ENCODE assay signal across 7 mouse cellular contexts in genomic region chr11:4865645-4866251, GRCm38 (mm10). TPM values are rescaled to one million over a fixed set of nuclear protein-coding genes. Genes with fewer than 3 reads are reported as not detected.
DNase-seq lines count a peak whose midpoint lies in the region; ATAC-seq and TF ChIP-seq lines count a peak whose summit lies in the region.

No protein-coding gene starts in this region.

- H3K4me2 ChIP-seq in midbrain, embryonic 14.5 days (ENCODE audit: low read length): no peak overlapping the region
- no peak overlapping the region for H3K4me2 ChIP-seq in midbrain, embryonic 15.5 days
- no peak overlapping the region for H3K4me2 ChIP-seq in limb, embryonic 11.5 days (ENCODE audit: low read depth, severe bottlenecking)

- 31% methylated on average over 10 of the region's 10 CpGs for WGBS in midbrain, embryonic 14.5 days
- WGBS in midbrain, embryonic 15.5 days: 29% methylated on average over 10 of the region's 10 CpGs
- WGBS in limb, embryonic 11.5 days: 40% methylated on average over 10 of the region's 10 CpGs

- ATAC-seq in midbrain, embryonic 14.5 days (ENCODE audit: low FRiP score, low TSS enrichment): no peak
- ATAC-seq in midbrain, embryonic 15.5 days (replicated peaks): no peak
- ATAC-seq in Patski: no peak
- ATAC-seq in hematopoietic stem cell, adult 5-6 weeks (replicated peaks in 1 of 2; ENCODE audit: insufficient read depth in 1 of 2, low FRiP score in 2 of 2, low TSS enrichment in 1 of 2, low read depth in 1 of 2, poor library complexity in 2 of 2, severe bottlenecking in 2 of 2): peak; percentile 65 to 71; a peak in 3 of 4 replicates
- ATAC-seq in limb, embryonic 11.5 days (ENCODE audit: insufficient number of reproducible peaks, low FRiP score, low TSS enrichment, low read depth): no peak

- POLR2A ChIA-PET in Patski (lab: Charles Lee): no interaction called here

- CTCF ChIA-PET in Patski (lab: Charles Lee): interaction anchor here (1.0 to 2.6 kb wide), 8 partner anchors 8 to 28 kb away, joined by 3 to 11 read pairs (median 6); no protein-coding TSS in a partner anchor

- no peaks in the 10 kb centered on the region for H3K27me3 ChIP-seq in midbrain, embryonic 14.5 days (ENCODE audit: control insufficient read depth, insufficient read depth, low read length)
- no peaks in the 10 kb centered on the region for H3K27me3 ChIP-seq in midbrain, embryonic 15.5 days (replicated peaks)
- H3K27me3 ChIP-seq in Patski: no peaks in the 10 kb centered on the region
- no peaks in the 10 kb centered on the region for H3K27me3 ChIP-seq in limb, embryonic 11.5 days (ENCODE audit: control insufficient read depth, insufficient read depth, low read length)

- H3K9me3 ChIP-seq in midbrain, embryonic 14.5 days (ENCODE audit: control insufficient read depth, low read length): no peaks in the 10 kb centered on the region
- no peaks in the 10 kb centered on the region for H3K9me3 ChIP-seq in midbrain, embryonic 15.5 days
- H3K9me3 ChIP-seq in limb, embryonic 11.5 days (ENCODE audit: control insufficient read depth, low read length): no peaks in the 10 kb centered on the region

- H3K4me1 ChIP-seq in midbrain, embryonic 14.5 days (ENCODE audit: control insufficient read depth, insufficient read depth, low read length): no peaks in the 10 kb centered on the region
- H3K4me1 ChIP-seq in midbrain, embryonic 15.5 days: no peaks in the 10 kb centered on the region
- H3K4me1 ChIP-seq in limb, embryonic 11.5 days (ENCODE audit: control insufficient read depth, insufficient read depth, low read length): no peaks in the 10 kb centered on the region; the same call in 1 of the 2 replicates

- peak; percentile 89 for DNase-seq in midbrain, embryonic 14.5 days
- no peak for DNase-seq in Patski (ENCODE audit: low read depth, low spot score)
- peak; percentile 63 for DNase-seq in cerebellum, adult 8-10 months
- peak; percentile 72 for DNase-seq in limb, embryonic 11.5 days (ENCODE audit: low spot score)
- DNase-seq in right cerebral cortex, postnatal 10 days (ENCODE audit: low spot score in 2 of 2): peak; percentile 76 to 84

- H3K4me3 ChIP-seq in midbrain, embryonic 14.5 days (replicated peaks; ENCODE audit: low read depth, low read length): no peak overlapping the region
- no peak overlapping the region for H3K4me3 ChIP-seq in midbrain, embryonic 15.5 days
- no peak overlapping the region for H3K4me3 ChIP-seq in limb, embryonic 11.5 days (ENCODE audit: low read depth, low read length)

- no peak overlapping the region for H3K9ac ChIP-seq in midbrain, embryonic 14.5 days (replicated peaks; ENCODE audit: low read length)
- no peak overlapping the region for H3K9ac ChIP-seq in midbrain, embryonic 15.5 days
- H3K9ac ChIP-seq in limb, embryonic 11.5 days (ENCODE audit: low read length): no peak overlapping the region

- no peak overlapping the region for H3K27ac ChIP-seq in midbrain, embryonic 14.5 days (replicated peaks; ENCODE audit: low read depth, low read length)
- no peak overlapping the region for H3K27ac ChIP-seq in midbrain, embryonic 15.5 days
- no peak overlapping the region for H3K27ac ChIP-seq in limb, embryonic 11.5 days (replicated peaks; ENCODE audit: low read depth, low read length)

- H3K36me3 ChIP-seq in midbrain, embryonic 14.5 days (ENCODE audit: control insufficient read depth, insufficient read depth, low read length): no peaks in the 10 kb centered on the region
- no peaks in the 10 kb centered on the region for H3K36me3 ChIP-seq in midbrain, embryonic 15.5 days (replicated peaks)
- no peaks in the 10 kb centered on the region for H3K36me3 ChIP-seq in limb, embryonic 11.5 days (ENCODE audit: control insufficient read depth, insufficient read depth, low read length)

- in situ Hi-C loops in Patski (cut with MboI; ENCODE audit: low pct_unique_long_range_greater_than_20kb): loop anchor here (10.0 kb wide), 1 partner anchor 431 kb away; no protein-coding TSS in a partner anchor

- peak; percentile 75 for TF ChIP-seq CTCF in Patski (IDR thresholded peaks at IDR 0.05)

RNA-seq across cellular contexts. Expression of gene Nipsnap1, which starts 8.0 kb away (rescaled TPM):
- polyA plus RNA-seq in midbrain, embryonic 14.5 days (2014; fragmentation: Nextera tagmentation; extraction: Ambion mirVana): 132 and 133 TPM in 2 replicates
- 150 and 152 TPM in 2 replicates for polyA plus RNA-seq in midbrain, embryonic 15.5 days (2015; fragmentation: Nextera tagmentation; extraction: Ambion mirVana)
- 94.7 TPM for polyA plus RNA-seq in Patski (2021)
- total RNA-seq in hematopoietic stem cell, adult 5-6 weeks (2017): 20.9 and 34.7 TPM in 2 replicates
- 76.8 and 80.2 TPM in 2 replicates for polyA plus RNA-seq in limb, embryonic 11.5 days (2014; fragmentation: Nextera tagmentation; extraction: Ambion mirVana)

RNA-seq across cellular contexts. Expression of gene Nf2, which starts 16.4 kb away (rescaled TPM):
- 49.3 and 64.0 TPM in 2 replicates for polyA plus RNA-seq in midbrain, embryonic 14.5 days (2014; fragmentation: Nextera tagmentation; extraction: Ambion mirVana)
- 63.6 and 66.8 TPM in 2 replicates for polyA plus RNA-seq in midbrain, embryonic 15.5 days (2015; fragmentation: Nextera tagmentation; extraction: Ambion mirVana)
- 93.1 TPM for polyA plus RNA-seq in Patski (2021)
- 52.9 and 80.7 TPM in 2 replicates for total RNA-seq in hematopoietic stem cell, adult 5-6 weeks (2017)
- 47.6 and 51.2 TPM in 2 replicates for polyA plus RNA-seq in limb, embryonic 11.5 days (2014; fragmentation: Nextera tagmentation; extraction: Ambion mirVana)

RNA-seq across cellular contexts. Expression of gene Thoc5, which starts 29.4 kb away (rescaled TPM):
- 60.4 and 66.9 TPM in 2 replicates for polyA plus RNA-seq in midbrain, embryonic 14.5 days (2014; fragmentation: Nextera tagmentation; extraction: Ambion mirVana)
- 58.2 and 59.7 TPM in 2 replicates for polyA plus RNA-seq in midbrain, embryonic 15.5 days (2015; fragmentation: Nextera tagmentation; extraction: Ambion mirVana)
- polyA plus RNA-seq in Patski (2021): 44.2 TPM
- 43.1 and 49.8 TPM in 2 replicates for total RNA-seq in hematopoietic stem cell, adult 5-6 weeks (2017)
- polyA plus RNA-seq in limb, embryonic 11.5 days (2014; fragmentation: Nextera tagmentation; extraction: Ambion mirVana): 48.8 and 50.6 TPM in 2 replicates

Comparison
In these comparisons a context has a peak if more than half of its experiments do, and no peak if none do; other contexts are left out.
1. ATAC-seq: peak in hematopoietic stem cell, adult 5-6 weeks (2 of 2); none in midbrain, embryonic 14.5 days (single experiment), midbrain, embryonic 15.5 days (single experiment), Patski (single experiment) and limb, embryonic 11.5 days (single experiment).